Mouse (Mus musculus) layer of hippocampus, adult 9-10 months (tissue): ENCODE results near the gene Elmo3.

ENCODE experiments used
- DNase-seq: peaks from one replicate; pipeline ENCODE4 v3.0.0; 2022; ENCODE audit warnings: low spot score

The Elmo3 gene

DNA sequence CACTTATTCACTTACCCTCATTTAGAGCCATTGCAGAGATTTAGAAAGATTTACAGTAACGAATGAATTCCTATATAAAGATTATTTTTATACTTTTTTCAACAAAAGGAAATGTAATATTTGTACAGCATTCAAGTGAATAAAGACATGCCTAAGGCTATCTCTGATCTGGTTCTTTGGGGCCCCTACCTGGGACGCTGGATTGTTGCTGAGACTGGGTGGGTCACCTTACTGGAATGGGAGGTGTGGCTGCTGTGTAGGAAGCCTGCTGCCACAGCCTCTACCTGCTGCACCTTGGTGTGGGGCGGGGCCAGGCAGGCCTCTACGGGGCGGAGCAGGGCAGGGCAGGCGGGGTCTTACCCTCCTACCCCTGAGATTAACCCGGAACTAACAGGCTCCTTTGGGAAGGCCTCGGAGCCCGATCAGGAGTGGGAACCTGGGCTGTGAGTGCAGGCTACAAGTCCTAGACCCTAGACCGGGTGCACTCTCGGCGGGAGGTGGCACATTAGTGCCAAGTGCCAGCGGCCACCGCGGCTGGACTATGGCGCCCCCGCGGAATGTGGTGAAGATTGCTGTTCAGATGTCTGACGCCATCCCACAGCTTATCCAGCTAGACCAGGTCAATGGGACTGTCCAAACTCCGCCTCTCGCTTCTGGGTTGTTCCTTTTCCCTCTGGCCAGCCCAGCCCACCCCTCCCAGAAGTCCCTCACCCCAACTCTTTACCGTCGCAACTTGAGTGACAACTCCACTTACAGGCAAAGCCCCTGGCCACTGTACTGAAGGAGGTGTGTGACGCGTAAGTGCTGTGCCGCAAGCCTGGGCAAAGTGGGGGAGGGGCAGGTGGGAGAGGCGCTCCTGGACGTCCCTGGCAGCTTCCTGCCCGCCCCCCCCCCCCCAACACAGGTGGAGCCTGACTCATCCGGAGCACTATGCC, at the start of gene Elmo3:
Elmo3 (plus strand) TSS at position 391 of the 935 bp plus-strand sequence.
- no peak for DNase-seq

DNA sequence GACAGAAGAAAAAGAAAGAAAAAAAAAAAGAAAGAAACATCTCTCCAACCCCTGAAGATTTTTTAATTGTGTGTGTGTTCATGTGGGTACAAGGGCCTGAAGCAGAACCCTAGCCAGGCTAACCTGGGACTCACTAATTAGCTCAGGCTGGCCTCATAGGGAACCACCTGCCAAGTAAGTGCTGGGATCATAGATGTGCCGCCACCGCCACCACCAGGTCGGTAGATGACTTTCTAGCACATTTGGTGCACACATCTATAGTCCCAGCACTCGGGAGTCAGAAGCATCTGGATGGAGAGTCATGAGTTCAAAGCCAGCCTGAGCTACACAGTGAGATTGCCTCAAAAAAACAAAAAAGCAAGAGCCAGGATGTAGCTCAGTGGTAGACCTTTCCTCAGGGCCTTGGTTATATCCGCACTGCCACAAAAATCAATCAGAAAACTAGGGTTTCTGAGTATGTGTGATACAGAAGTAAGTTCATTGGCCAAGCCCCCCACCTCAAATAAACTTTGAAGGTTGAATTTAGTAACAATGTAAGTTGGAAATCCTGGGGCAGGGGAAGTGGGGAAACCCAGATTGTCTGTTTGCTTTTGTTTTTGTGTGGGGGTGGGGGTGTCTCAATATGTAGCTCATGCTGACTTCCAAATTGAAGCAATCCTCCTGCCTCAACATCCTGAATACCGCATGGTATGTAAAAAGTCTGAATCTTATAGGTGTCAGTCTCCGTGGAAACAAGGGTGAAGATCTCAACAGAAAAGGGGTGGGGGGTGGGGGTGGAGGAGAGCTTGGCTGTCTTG, 47.9 kb upstream of the Elmo3 start:
- no peak for DNase-seq

- no peak for DNase-seq
Measured at GRCm38 (mm10) chr8:105258911-105259720, 46.3 kb upstream of the Elmo3 start.

- no peak for DNase-seq
Measured at GRCm38 (mm10) chr8:105259721-105260320, 45.6 kb upstream of the Elmo3 start.

- DNase-seq: no peak
Measured at GRCm38 (mm10) chr8:105260371-105261099, 44.9 kb upstream of the Elmo3 start.

GRCm38 (mm10) chr8:105261326-105261980, 43.9 kb upstream of the Elmo3 start:
- no peak for DNase-seq

DNA sequence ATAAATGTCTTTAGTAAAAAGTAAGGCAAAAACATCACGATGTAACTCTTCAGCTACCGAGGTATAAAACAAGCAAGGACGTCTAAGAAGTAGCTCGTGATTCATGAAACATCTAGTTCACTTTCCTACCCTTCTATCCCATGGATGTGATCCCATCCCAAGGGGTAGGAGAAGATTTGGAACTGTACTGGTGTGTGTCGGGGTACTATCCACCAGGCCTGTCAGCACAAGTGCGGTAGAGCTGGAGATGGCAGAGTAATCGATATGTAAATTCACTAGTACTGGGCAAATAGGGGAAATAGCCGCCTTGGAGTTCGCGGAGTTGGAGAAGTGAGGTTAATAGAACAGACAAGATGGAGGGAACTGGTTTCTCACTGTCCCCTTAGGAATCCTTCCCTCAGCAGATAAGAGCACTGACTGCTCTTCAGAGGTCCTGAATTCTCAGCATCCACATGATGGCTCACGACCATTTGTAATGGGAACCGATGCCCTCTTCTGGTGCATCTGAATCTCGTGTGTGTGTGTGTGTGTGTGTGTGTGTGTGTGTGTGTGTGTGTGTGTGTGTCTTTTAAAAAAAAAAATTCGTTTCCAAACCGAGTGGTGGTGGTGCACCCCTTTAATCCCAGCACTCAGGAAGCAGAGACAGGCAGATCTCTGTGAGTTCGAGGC, 42.0 kb upstream of the Elmo3 start:
- DNase-seq: no peak

DNA sequence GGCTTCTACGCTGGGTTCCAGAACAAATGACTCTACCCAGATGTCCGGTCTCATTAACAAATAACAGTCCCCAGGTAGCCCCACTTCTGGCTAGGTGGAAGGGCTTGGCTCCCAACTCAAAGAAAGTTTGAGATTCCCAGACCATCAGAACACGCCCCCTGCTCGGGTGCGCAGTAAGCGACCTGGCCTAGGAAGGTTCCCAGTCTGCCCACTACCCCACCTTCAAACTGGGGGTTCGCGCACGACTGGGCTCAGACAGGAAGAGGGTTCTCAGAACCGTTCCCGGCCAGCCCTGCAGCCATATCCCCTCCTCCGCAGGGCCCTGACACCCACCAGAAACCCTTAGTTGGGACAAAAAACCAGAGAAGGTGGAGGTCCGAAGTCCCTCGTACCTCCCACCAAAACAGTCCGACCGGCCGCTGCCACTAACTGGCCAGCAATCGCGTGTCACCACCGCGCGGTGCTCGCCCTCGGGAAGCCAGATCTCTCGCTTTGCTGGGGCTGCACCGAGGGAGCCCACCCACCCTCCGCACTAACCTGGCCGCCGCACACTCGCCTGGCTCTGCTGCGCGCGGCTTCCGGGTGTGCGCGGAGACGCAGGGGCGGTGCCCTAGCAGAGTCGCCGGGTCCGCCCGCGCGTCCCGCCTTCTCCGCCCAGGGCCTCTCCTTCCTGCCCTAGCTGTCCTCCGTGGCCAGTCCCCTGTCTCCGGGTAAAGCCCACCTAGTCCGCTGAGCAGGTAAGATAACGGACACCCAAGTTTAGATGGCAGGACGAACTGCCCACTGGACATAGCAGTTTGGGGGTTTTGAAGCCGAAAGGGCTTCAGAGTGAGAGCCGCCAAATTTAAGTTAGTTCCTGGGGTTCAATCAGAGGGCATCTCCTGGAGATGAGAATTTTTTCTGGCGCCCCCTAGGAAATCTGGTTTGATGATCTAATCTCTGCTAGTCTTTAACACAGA, 41.1 kb upstream of the Elmo3 start, which contains the start of the genes Tradd and Fbxl8:
Tradd (minus strand) TSS at position 586 of the 959 bp plus-strand sequence.
Fbxl8 (plus strand) TSS at position 625 of the 959 bp plus-strand sequence.
- DNase-seq: no peak

GRCm38 (mm10) chr8:105265128-105265527, 40.3 kb upstream of the Elmo3 start:
- no peak for DNase-seq

GRCm38 (mm10) chr8:105266775-105267174, 38.6 kb upstream of the Elmo3 start:
- DNase-seq: no peak

- DNase-seq: no peak
Measured at GRCm38 (mm10) chr8:105268342-105269074, 36.9 kb upstream of the Elmo3 start.

DNA sequence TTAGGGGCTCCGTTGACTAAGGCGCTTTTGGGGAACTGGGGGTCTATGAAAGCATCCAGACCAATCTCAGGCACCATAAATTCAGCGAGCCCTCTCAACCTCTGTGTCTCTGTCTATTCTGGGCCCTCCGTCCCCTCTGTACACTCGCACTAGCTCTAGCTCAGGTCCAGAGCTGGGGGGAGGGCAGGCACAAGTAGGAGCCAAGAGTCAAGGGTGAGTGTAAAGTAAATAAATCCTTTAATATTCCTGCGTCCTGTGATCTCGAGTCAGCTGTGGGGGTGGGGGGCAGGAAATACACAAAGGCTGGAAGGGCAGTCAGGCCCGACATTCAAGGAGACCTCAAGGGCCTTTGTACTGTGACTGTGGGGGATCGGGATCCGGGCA, 36.3 kb upstream of the Elmo3 start:
- DNase-seq: no peak

- DNase-seq: no peak
Measured at GRCm38 (mm10) chr8:105269461-105269947, 35.9 kb upstream of the Elmo3 start, which contains the start of gene Hsf4. Gene Hsf4 (plus strand): TSS chr8:105269801.

- DNase-seq: no peak
Measured at GRCm38 (mm10) chr8:105270101-105270915, 35.1 kb upstream of the Elmo3 start.

DNA sequence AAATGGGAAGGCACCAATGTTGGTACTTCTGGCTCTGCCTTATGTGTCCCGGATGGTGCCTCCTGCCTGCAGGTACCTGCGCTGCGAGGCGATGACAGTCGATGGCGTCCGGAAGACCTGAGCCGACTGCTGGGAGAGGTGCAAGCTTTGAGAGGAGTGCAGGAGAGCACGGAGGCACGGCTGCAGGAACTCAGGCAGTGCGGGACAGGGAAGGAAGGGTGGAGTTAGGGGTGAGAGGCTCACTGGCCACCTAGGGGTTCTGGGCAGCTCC, 34.5 kb upstream of the Elmo3 start:
- no peak for DNase-seq

GRCm38 (mm10) chr8:105275387-105275786, 30.0 kb upstream of the Elmo3 start:
- no peak for DNase-seq

DNA sequence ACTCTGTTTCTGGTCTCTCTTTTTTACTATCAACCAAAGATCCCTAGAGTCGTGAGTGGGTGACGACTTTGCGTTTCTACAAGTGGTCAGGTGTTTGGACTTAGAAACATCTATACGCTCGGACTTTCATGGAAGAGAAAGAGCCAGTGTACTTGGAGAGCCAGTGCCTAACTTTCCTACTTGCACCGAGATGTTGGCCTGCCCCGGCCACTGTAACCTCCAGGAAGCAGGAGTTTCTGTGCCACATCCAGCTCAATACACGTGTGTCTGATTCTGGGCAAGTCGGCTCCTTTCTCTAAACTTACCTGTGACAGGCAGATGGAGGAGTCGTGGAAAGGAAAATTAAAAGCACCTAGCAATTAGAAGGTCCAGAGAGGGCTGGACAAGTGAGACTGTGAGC, 29.6 kb upstream of the Elmo3 start, which contains the start of gene Nol3:
Nol3 (plus strand) TSS at position 301 of the 400 bp plus-strand sequence.
- no peak for DNase-seq
